Mouse (Mus musculus) MEL (cell line): Measurements from ENCODE around the gene Spock1. TPM values are rescaled to one million over a fixed set of nuclear protein-coding genes. Genes with fewer than 3 reads are reported as not detected.

ENCODE experiments used
- DNase-seq: peaks from one replicate; pipeline ENCODE4 v3.0.0; 2011; ENCODE audit warnings: low read depth, low spot score
- H3K27ac ChIP-seq: 2 replicates; pipeline ENCODE4 v1.5.1; 2012; ENCODE audit warnings: low read depth, mild to moderate bottlenecking, control low read depth, low read length, moderate library complexity; ENCODE audit not compliant: control insufficient read depth
- H3K27me3 ChIP-seq, 2 experiments: fragments of 150-350 bp in 1 of 2; sonication (generic) in 1 of 2; 2 replicates each; pipeline ENCODE4 v1.6.1; 2012; ENCODE audit warnings: low read length in 2 of 2, mild to moderate bottlenecking in 2 of 2, improper control_type of control experiment in 1 of 2, moderate library complexity in 1 of 2; ENCODE audit not compliant: insufficient read depth in 2 of 2, control insufficient read depth in 1 of 2
- H3K36me3 ChIP-seq, 2 experiments: 2 replicates each; pipeline ENCODE4 v1.6.1; 2012 to 2014; ENCODE audit warnings: low read length in 2 of 2, improper control_type of control experiment in 1 of 2, inconsistent platforms in 1 of 2, mild to moderate bottlenecking in 1 of 2; ENCODE audit not compliant: insufficient read depth in 2 of 2, control insufficient read depth in 1 of 2
- H3K4me1 ChIP-seq, 2 experiments: fragments of 150-350 bp in 1 of 2; sonication (generic) in 1 of 2; 2 replicates each; pipeline ENCODE4 v1.6.1; 2012; ENCODE audit warnings: low read length in 2 of 2, improper control_type of control experiment in 1 of 2, mild to moderate bottlenecking in 1 of 2; ENCODE audit not compliant: insufficient read depth in 2 of 2, control insufficient read depth in 1 of 2
- H3K4me3 ChIP-seq, 2 experiments: fragments of 150-350 bp in 1 of 2; sonication (generic) in 1 of 2; 2 replicates each; pipeline ENCODE4 v1.5.1; 2012; ENCODE audit warnings: low read depth in 2 of 2, low read length in 2 of 2, mild to moderate bottlenecking in 2 of 2, moderate library complexity in 2 of 2, control low read depth in 1 of 2, improper control_type of control experiment in 1 of 2; ENCODE audit not compliant: control insufficient read depth in 1 of 2, insufficient read depth in 1 of 2
- H3K79me2 ChIP-seq: 2 replicates; pipeline ENCODE4 v1.6.1; 2012; ENCODE audit warnings: mild to moderate bottlenecking, low read length, moderate library complexity; ENCODE audit not compliant: control insufficient read depth, poor library complexity, insufficient read depth
- H3K9ac ChIP-seq: 2 replicates; pipeline ENCODE4 v1.6.1; 2012; ENCODE audit warnings: low read depth, mild to moderate bottlenecking, control low read depth, low read length, moderate library complexity; ENCODE audit not compliant: control insufficient read depth, poor library complexity, severe bottlenecking
- H3K9me3 ChIP-seq: fragments of 150-350 bp; sonication (generic); replicated peaks from 2 replicates; pipeline ENCODE4 v1.6.1; 2012; ENCODE audit warnings: mild to moderate bottlenecking, low read length, improper control_type of control experiment, moderate library complexity; ENCODE audit not compliant: insufficient read depth
- ELF1 ChIP-seq: IDR thresholded peaks from 2 replicates; pipeline ENCODE4 v1.6.1; 2014; ENCODE audit warnings: low read depth, mild to moderate bottlenecking, inconsistent platforms, low read length, improper control_type of control experiment, moderate library complexity
- EP300 ChIP-seq, 2 experiments: IDR thresholded peaks; 2 replicates each; pipeline ENCODE4 v1.6.1; 2011; ENCODE audit warnings: improper control_type of control experiment in 2 of 2, low read length in 2 of 2, low read depth in 1 of 2, mild to moderate bottlenecking in 1 of 2
- GABPA ChIP-seq: IDR thresholded peaks from 2 replicates; pipeline ENCODE4 v1.6.1; 2012; ENCODE audit warnings: low read depth, mild to moderate bottlenecking, inconsistent platforms, low read length, improper control_type of control experiment, moderate library complexity
- GATA1 ChIP-seq: IDR thresholded peaks from 2 replicates; pipeline ENCODE4 v1.6.1; 2011; ENCODE audit warnings: low read depth, low read length, improper control_type of control experiment
- HCFC1 ChIP-seq: IDR thresholded peaks from 2 replicates; pipeline ENCODE4 v1.6.1; 2012; ENCODE audit warnings: low read depth, mild to moderate bottlenecking, inconsistent platforms, low read length, improper control_type of control experiment, moderate library complexity
- MAX ChIP-seq: IDR thresholded peaks from 2 replicates; pipeline ENCODE4 v1.6.1; 2011; ENCODE audit warnings: low read length, improper control_type of control experiment
- MEF2A ChIP-seq: IDR thresholded peaks from 2 replicates; pipeline ENCODE4 v1.6.1; 2014; ENCODE audit warnings: low read depth, mild to moderate bottlenecking, inconsistent platforms, low read length, improper control_type of control experiment; ENCODE audit not compliant: poor library complexity, insufficient replicate concordance, severe bottlenecking; ENCODE audit errors: extremely low read depth
- NELFE ChIP-seq: IDR thresholded peaks from 2 replicates; pipeline ENCODE4 v1.6.1; 2011; ENCODE audit warnings: low read depth, low read length, improper control_type of control experiment
- NRF1 ChIP-seq: IDR thresholded peaks from 2 replicates; pipeline ENCODE4 v1.6.1; 2014; ENCODE audit warnings: low read depth, mild to moderate bottlenecking, inconsistent platforms, low read length, improper control_type of control experiment, moderate library complexity; ENCODE audit not compliant: poor library complexity, insufficient read depth, severe bottlenecking
- POLR2A ChIP-seq, 2 experiments: IDR thresholded peaks; 2 replicates each; pipeline ENCODE4 v1.6.1; 2011 to 2012; ENCODE audit warnings: low read length in 2 of 2, mild to moderate bottlenecking in 2 of 2, control low read depth in 1 of 2, improper control_type of control experiment in 1 of 2, low read depth in 1 of 2, moderate library complexity in 1 of 2; ENCODE audit not compliant: control insufficient read depth in 1 of 2, insufficient read depth in 1 of 2, poor library complexity in 1 of 2
- TAL1 ChIP-seq: IDR thresholded peaks from 2 replicates; pipeline ENCODE4 v1.6.1; 2012; ENCODE audit warnings: mild to moderate bottlenecking, inconsistent platforms, low read length, moderate library complexity, mixed read lengths
- USF2 ChIP-seq, 2 experiments: IDR thresholded peaks; 2 replicates each; pipeline ENCODE4 v1.6.1; 2011 to 2012; ENCODE audit warnings: improper control_type of control experiment in 2 of 2, low read length in 2 of 2, borderline replicate concordance in 1 of 2, inconsistent platforms in 1 of 2, low read depth in 1 of 2, mild to moderate bottlenecking in 1 of 2; ENCODE audit not compliant: insufficient read depth in 1 of 2
- ZC3H11A ChIP-seq: IDR thresholded peaks from 2 replicates; pipeline ENCODE4 v1.6.1; 2012; ENCODE audit warnings: low read depth, mild to moderate bottlenecking, inconsistent platforms, low read length, improper control_type of control experiment
- ZKSCAN1 ChIP-seq: IDR thresholded peaks from 2 replicates; pipeline ENCODE4 v1.6.1; 2012; ENCODE audit warnings: low read depth, mild to moderate bottlenecking, inconsistent platforms, low read length, improper control_type of control experiment, moderate library complexity
- polyA plus RNA-seq, 2 experiments: library from polyadenylated mRNA; stranded (reverse) in 1 of 2; unstranded in 1 of 2; fragments of >175 nt in 1 of 2; fragments of >200 nt in 1 of 2; gene quantifications; 2 replicates each; pipeline versions ENCODE4 v1.2.1 to v1.2.4; 2012; ENCODE audit warnings: low replicate concordance in 2 of 2, low read depth in 1 of 2; ENCODE audit not compliant: insufficient read length in 2 of 2, insufficient read depth in 1 of 2, missing spikeins in 1 of 2
- total RNA-seq: library from RNA; depleted of rRNA; stranded (reverse); fragments of 300-350 nt; gene quantifications from 2 replicates; pipeline ENCODE4 v1.2.3, GENCODE M21; 2012

Spock1 gene
- total and polyA plus RNA-seq, 3 experiments, result not detected

GRCm38 (mm10) chr13:57667621-57668020 lies 240.5 kb downstream of the Spock1 start:
- no peak for DNase-seq
- TF ChIP-seq HCFC1, result no peak
- H3K4me1 ChIP-seq, result no peaks in the 10 kb centered on the region
- H3K36me3 ChIP-seq, result no peaks in the 10 kb centered on the region
- no peaks in the 10 kb centered on the region for H3K79me2 ChIP-seq
- H3K27ac ChIP-seq, result no peak overlapping the region
- H3K9ac ChIP-seq, result no peak overlapping the region
- no peaks in the 10 kb centered on the region for H3K9me3 ChIP-seq
- no peaks in the 10 kb centered on the region for H3K27me3 ChIP-seq
- no peak overlapping the region for H3K4me3 ChIP-seq

GRCm38 (mm10) chr13:57666173-57666842 lies 241.8 kb downstream of the Spock1 start:
- DNase-seq, result no peak
- H3K4me3 ChIP-seq, result no peak overlapping the region
- H3K36me3 ChIP-seq, result no peaks in the 10 kb centered on the region
- H3K9ac ChIP-seq, result no peak overlapping the region
- no peaks in the 10 kb centered on the region for H3K9me3 ChIP-seq
- H3K27me3 ChIP-seq, result no peaks in the 10 kb centered on the region
- H3K27ac ChIP-seq, result no peak overlapping the region
- no peaks in the 10 kb centered on the region for H3K4me1 ChIP-seq
- no peak for TF ChIP-seq GABPA
- TF ChIP-seq ZC3H11A, result no peak
- TF ChIP-seq HCFC1, result no peak
- TF ChIP-seq EP300 (IDR thresholded peaks at IDR 0.05; ENCODE audit: low read depth in 1 of 2, low read length in 2 of 2), result no peak
- TF ChIP-seq NRF1, result no peak
- no peak for TF ChIP-seq ZKSCAN1
- no peak for TF ChIP-seq MAX
- TF ChIP-seq NELFE, result no peak
- TF ChIP-seq POLR2A (IDR thresholded peaks at IDR 0.05; ENCODE audit: control insufficient read depth in 1 of 2, insufficient read depth in 1 of 2, low read depth in 1 of 2, low read length in 2 of 2, poor library complexity in 1 of 2), result no peak
- TF ChIP-seq ELF1, result no peak
- no peak for TF ChIP-seq GATA1
- no peak for TF ChIP-seq USF2 (IDR thresholded peaks at IDR 0.05; ENCODE audit: borderline replicate concordance in 1 of 2, insufficient read depth in 1 of 2, low read depth in 1 of 2, low read length in 2 of 2)
- H3K79me2 ChIP-seq, result no peaks in the 10 kb centered on the region

- no peaks in the 10 kb centered on the region for H3K9me3 ChIP-seq
- no peak for DNase-seq
- TF ChIP-seq ZKSCAN1 (no peak), TAL1 (no peak), MEF2A (no peak), POLR2A (IDR thresholded peaks at IDR 0.05; ENCODE audit: control insufficient read depth in 1 of 2, insufficient read depth in 1 of 2, low read depth in 1 of 2, low read length in 2 of 2, poor library complexity in 1 of 2) (no peak)
- no peak overlapping the region for H3K27ac ChIP-seq
- no peaks in the 10 kb centered on the region for H3K4me1 ChIP-seq
- no peaks in the 10 kb centered on the region for H3K27me3 ChIP-seq
- H3K79me2 ChIP-seq, result no peaks in the 10 kb centered on the region
- no peak overlapping the region for H3K9ac ChIP-seq
- H3K4me3 ChIP-seq, result no peak overlapping the region
- no peaks in the 10 kb centered on the region for H3K36me3 ChIP-seq
Measured at GRCm38 (mm10) chr13:57662554-57662953, 245.6 kb downstream of the Spock1 start.
